Mouse (Mus musculus): ENCODE measurements around the gene Moxd2. TPM values are rescaled to one million over a fixed set of nuclear protein-coding genes. Genes with fewer than 3 reads are reported as not detected.

Gene Moxd2
- polyA plus RNA-seq (2012; rRNA removed): not detected in 2 replicates

DNA sequence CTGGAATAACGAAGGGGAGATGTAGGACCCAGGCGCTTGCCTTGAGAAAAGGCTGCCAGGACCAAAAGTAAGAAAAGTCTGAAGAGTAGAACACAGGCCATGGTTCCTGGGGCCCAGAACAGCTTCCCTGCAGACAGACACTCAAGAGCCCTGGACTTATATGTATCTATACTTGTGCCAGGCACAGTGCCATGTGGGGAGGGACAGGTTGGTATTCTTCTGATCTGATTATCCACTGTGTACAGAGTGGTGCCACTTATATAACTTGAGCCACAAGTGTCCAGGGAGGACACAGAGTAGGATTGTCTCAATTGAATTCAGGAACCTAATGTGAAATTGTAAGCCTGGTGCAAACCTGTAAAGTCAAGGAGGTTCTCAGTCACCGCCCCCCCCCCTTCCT lies at the start of gene Moxd2:
Gene Moxd2 (minus strand): TSS at position 101 of the 400 bp plus-strand sequence.
- no peak for DNase-seq (ENCODE audit: low read depth in 1 of 2, low spot score in 2 of 2)
- Histone ChIP-seq H3K36me3 (ENCODE audit: control insufficient read depth, insufficient read depth, low read length) (no peaks in the 10 kb centered on the region), H3K27me3 (ENCODE audit: control insufficient read depth, insufficient read depth, low read length) (no peaks in the 10 kb centered on the region), H3K4me1 (ENCODE audit: control insufficient read depth, insufficient read depth, insufficient read length) (no peaks in the 10 kb centered on the region), H3K27ac (ENCODE audit: insufficient read depth, low read length) (no peak within 1 kb of the TSS), H3K4me3 (ENCODE audit: extremely low read depth, insufficient read depth, insufficient read length) (no peak within 1 kb of the TSS)
- WGBS: 95% methylated on average over 3 of the region's 3 CpGs
- TF ChIP-seq POLR2A (IDR thresholded peaks at IDR 0.05; ENCODE audit: low read depth, low read length): no peak

DNA sequence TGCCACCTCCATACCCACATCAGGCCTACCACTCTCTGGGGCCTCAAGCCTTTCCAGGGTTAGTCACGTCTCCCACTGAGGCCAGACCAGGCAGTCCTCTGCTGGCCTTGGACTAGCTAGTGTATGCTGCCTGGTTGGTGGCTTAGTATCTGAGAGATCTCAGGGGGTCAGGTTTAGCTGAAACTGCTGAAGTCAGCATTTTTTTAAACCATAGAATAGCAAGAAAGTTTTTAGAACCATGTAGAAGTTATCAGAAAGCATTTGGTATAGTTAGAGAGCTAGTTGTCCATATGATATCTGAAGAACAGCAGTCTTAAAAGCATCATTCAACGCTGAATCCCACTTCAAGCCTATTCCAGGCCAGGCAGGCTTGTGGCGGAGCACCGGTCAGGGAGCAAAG lies 32.7 kb upstream of the Moxd2 start:
- no peak for DNase-seq (ENCODE audit: low read depth in 1 of 2, low spot score in 2 of 2)
- H3K4me1 ChIP-seq (ENCODE audit: control insufficient read depth, insufficient read depth, insufficient read length): no peaks in the 10 kb centered on the region
- TF ChIP-seq POLR2A (IDR thresholded peaks at IDR 0.05; ENCODE audit: low read depth, low read length): no peak
- no peak for TF ChIP-seq CTCF (IDR thresholded peaks at IDR 0.05; ENCODE audit: extremely low read depth, insufficient read depth, insufficient read length, insufficient replicate concordance)
- H3K27ac ChIP-seq (ENCODE audit: insufficient read depth, low read length): no peak overlapping the region
- H3K36me3 ChIP-seq (ENCODE audit: control insufficient read depth, insufficient read depth, low read length): no peaks in the 10 kb centered on the region
- no peak overlapping the region for H3K4me3 ChIP-seq (ENCODE audit: extremely low read depth, insufficient read depth, insufficient read length)
- no peaks in the 10 kb centered on the region for H3K27me3 ChIP-seq (ENCODE audit: control insufficient read depth, insufficient read depth, low read length)
- WGBS: 87% methylated on average over 4 of the region's 4 CpGs

DNA sequence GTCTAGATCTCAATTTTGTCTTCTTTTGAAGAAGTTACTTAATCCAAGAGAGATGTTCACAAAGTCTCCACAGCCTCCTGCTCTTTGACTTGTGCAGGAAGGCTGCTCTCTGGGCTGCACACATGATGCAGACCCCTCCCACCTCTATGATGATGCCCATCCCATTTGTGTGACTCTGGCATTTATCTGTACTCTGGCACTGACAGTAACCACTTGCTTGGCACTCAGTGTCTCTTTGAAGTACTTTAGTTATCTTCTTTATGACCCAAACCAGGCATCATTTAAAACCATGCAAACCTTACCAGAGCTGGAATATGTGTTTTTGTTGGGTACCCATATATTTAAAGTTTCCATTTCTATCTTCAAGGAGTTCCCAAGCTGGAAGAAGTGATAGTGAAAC lies 13.0 kb upstream of the Moxd2 start, which contains the start of gene Prss58:
Gene Prss58 (minus strand): TSS at position 101 of the 400 bp plus-strand sequence.
- Histone ChIP-seq H3K36me3 (ENCODE audit: control insufficient read depth, insufficient read depth, low read length) (no peaks in the 10 kb centered on the region), H3K4me1 (ENCODE audit: control insufficient read depth, insufficient read depth, insufficient read length) (no peaks in the 10 kb centered on the region), H3K27me3 (ENCODE audit: control insufficient read depth, insufficient read depth, low read length) (no peaks in the 10 kb centered on the region), H3K4me3 (ENCODE audit: extremely low read depth, insufficient read depth, insufficient read length) (no peak within 1 kb of the TSS), H3K27ac (ENCODE audit: insufficient read depth, low read length) (no peak within 1 kb of the TSS)
- no peak for DNase-seq (ENCODE audit: low read depth in 1 of 2, low spot score in 2 of 2)
- TF ChIP-seq CTCF (IDR thresholded peaks at IDR 0.05; ENCODE audit: extremely low read depth, insufficient read depth, insufficient read length, insufficient replicate concordance) (no peak), POLR2A (IDR thresholded peaks at IDR 0.05; ENCODE audit: low read depth, low read length) (no peak)

DNA sequence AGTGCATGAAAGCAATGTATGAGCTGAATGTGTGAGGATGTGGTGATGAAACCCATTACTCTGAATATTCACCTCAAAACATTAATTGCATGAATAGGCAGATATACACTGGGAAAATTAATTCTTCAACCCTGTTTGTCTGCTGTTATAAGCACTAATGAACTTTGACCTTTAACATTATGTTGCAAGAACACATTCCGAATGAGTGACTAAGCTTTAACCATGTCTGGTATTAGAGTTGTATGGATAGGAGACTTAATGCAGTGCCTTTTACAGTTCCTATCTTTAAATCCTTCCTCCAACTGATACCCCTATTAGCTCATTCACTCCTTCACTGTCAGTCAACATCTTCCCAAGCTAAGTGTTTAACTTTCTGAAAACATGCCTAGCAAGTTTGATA lies 7.4 kb upstream of the Moxd2 start:
- DNase-seq (ENCODE audit: low read depth in 1 of 2, low spot score in 2 of 2): no peak
- WGBS: 91% methylated on average over 1 of the region's 1 CpGs
- no peaks in the 10 kb centered on the region for H3K27me3 ChIP-seq (ENCODE audit: control insufficient read depth, insufficient read depth, low read length)
- H3K4me1 ChIP-seq (ENCODE audit: control insufficient read depth, insufficient read depth, insufficient read length): no peaks in the 10 kb centered on the region
- no peak overlapping the region for H3K4me3 ChIP-seq (ENCODE audit: extremely low read depth, insufficient read depth, insufficient read length)
- no peak overlapping the region for H3K27ac ChIP-seq (ENCODE audit: insufficient read depth, low read length)
- H3K36me3 ChIP-seq (ENCODE audit: control insufficient read depth, insufficient read depth, low read length): no peaks in the 10 kb centered on the region
- TF ChIP-seq POLR2A (IDR thresholded peaks at IDR 0.05; ENCODE audit: low read depth, low read length) (no peak), CTCF (IDR thresholded peaks at IDR 0.05; ENCODE audit: extremely low read depth, insufficient read depth, insufficient read length, insufficient replicate concordance) (no peak)

DNA sequence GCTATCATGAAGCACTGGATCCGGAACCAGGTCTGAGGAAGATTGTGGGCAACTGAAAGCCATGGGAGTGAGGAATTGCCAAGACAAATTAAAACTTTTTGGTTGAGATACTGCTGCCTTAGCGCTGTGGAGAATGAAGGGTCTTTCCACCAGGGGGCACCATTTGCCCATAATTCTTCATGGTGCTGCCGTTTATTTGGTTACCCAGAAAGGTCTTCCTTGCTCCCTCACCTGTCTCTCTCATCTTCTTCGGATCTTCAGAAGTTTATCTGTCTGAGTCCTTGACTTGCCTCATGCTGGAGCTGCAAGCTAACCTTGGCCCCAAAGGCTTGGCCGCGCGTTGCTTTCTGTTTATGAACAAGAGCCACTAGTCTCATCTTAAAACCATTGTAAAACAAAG lies 6.3 kb upstream of the Moxd2 start:
- TF ChIP-seq POLR2A (IDR thresholded peaks at IDR 0.05; ENCODE audit: low read depth, low read length): no peak
- peak; percentile 41; the same call in 1 of the 2 replicates for TF ChIP-seq CTCF (IDR thresholded peaks at IDR 0.05; ENCODE audit: extremely low read depth, insufficient read depth, insufficient read length, insufficient replicate concordance)
- DNase-seq (ENCODE audit: low read depth in 1 of 2, low spot score in 2 of 2): peak; percentile 22 to 60
- Histone ChIP-seq H3K4me1 (ENCODE audit: control insufficient read depth, insufficient read depth, insufficient read length) (no peaks in the 10 kb centered on the region), H3K4me3 (ENCODE audit: extremely low read depth, insufficient read depth, insufficient read length) (no peak overlapping the region), H3K27ac (ENCODE audit: insufficient read depth, low read length) (no peak overlapping the region), H3K27me3 (ENCODE audit: control insufficient read depth, insufficient read depth, low read length) (no peaks in the 10 kb centered on the region), H3K36me3 (ENCODE audit: control insufficient read depth, insufficient read depth, low read length) (no peaks in the 10 kb centered on the region)
- 31% methylated on average over 7 of the region's 7 CpGs for WGBS

DNA sequence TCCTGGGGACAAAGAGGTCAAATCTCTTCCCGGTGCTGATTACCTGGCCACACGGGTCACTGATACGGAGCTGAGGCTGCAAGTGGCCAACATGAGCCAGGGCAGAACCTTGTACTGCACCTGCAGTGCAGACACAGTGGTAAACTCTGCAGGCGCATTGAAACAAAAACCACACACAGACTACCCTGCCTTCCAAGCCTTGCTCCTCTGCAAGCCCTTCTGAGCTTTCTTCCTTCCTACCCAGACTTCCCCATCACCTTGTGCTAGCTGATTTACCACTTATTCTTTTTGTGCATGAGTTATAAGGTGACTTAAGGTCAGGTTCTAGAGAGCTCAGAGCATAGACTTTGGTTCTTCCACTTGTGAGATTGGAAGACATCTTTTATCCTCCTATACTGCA lies 4.5 kb upstream of the Moxd2 start:
- Histone ChIP-seq H3K27me3 (ENCODE audit: control insufficient read depth, insufficient read depth, low read length) (no peaks in the 10 kb centered on the region), H3K36me3 (ENCODE audit: control insufficient read depth, insufficient read depth, low read length) (no peaks in the 10 kb centered on the region), H3K27ac (ENCODE audit: insufficient read depth, low read length) (0 out of 2 replicates have a peak overlapping the region, but pooled peaks have one; percentile 18), H3K4me1 (ENCODE audit: control insufficient read depth, insufficient read depth, insufficient read length) (no peaks in the 10 kb centered on the region), H3K4me3 (ENCODE audit: extremely low read depth, insufficient read depth, insufficient read length) (no peak overlapping the region)
- WGBS: 9% methylated on average over 4 of the region's 4 CpGs
- DNase-seq (ENCODE audit: low read depth in 1 of 2, low spot score in 2 of 2): no peak
- no peak for TF ChIP-seq CTCF (IDR thresholded peaks at IDR 0.05; ENCODE audit: extremely low read depth, insufficient read depth, insufficient read length, insufficient replicate concordance)
- TF ChIP-seq POLR2A (IDR thresholded peaks at IDR 0.05; ENCODE audit: low read depth, low read length): no peak

DNA sequence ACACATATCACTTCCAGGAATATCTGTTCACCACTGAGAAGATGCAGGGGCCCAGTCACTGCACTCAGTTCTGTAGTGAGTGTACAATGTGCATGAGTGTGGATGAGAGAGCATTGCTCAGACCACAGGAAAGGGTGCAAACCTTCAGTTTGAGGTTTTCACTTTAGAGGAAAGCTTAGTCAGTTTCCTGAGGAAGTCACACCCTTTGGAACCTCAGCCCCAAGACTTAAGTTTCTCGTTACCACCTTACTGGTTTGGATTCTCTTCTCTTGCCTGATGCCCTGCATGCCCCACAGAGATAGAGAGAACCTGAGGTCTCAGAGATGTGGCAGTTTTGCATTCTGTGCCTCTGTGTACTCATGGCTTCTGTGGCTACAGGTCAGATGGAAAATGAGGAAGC lies 3.7 kb upstream of the Moxd2 start:
- no peaks in the 10 kb centered on the region for H3K36me3 ChIP-seq (ENCODE audit: control insufficient read depth, insufficient read depth, low read length)
- TF ChIP-seq CTCF (IDR thresholded peaks at IDR 0.05; ENCODE audit: extremely low read depth, insufficient read depth, insufficient read length, insufficient replicate concordance): no peak
- no peak for TF ChIP-seq POLR2A (IDR thresholded peaks at IDR 0.05; ENCODE audit: low read depth, low read length)
- H3K27ac ChIP-seq (ENCODE audit: insufficient read depth, low read length): 0 out of 2 replicates have a peak overlapping the region, but pooled peaks have one; percentile 18
- no peaks in the 10 kb centered on the region for H3K27me3 ChIP-seq (ENCODE audit: control insufficient read depth, insufficient read depth, low read length)
- WGBS: 10% methylated on average over 1 of the region's 1 CpGs
- peak in 1 of 2 experiments; percentile 27 for DNase-seq (ENCODE audit: low read depth in 1 of 2, low spot score in 2 of 2)
- H3K4me3 ChIP-seq (ENCODE audit: extremely low read depth, insufficient read depth, insufficient read length): no peak overlapping the region
- no peaks in the 10 kb centered on the region for H3K4me1 ChIP-seq (ENCODE audit: control insufficient read depth, insufficient read depth, insufficient read length)
